Mouse (Mus musculus): ENCODE data around the gene Tbx6.

- no peak for TF ChIP-seq CTCF (IDR thresholded peaks at IDR 0.05)
- no peak for TF ChIP-seq EP300 (IDR thresholded peaks at IDR 0.05)
These were observed 34.5 kb downstream of the Tbx6 start for GRCm38 (mm10) chr7:126815726-126816222.
